Mouse (Mus musculus) lung, embryonic 15.5 days (tissue): Measurements from ENCODE around the gene Gnai2. TPM values are rescaled to one million over a fixed set of nuclear protein-coding genes. Genes with fewer than 3 reads are reported as not detected.
"Not testable (repeated sequence)": the region's sequence is repeated elsewhere in the genome, so short reads cannot be mapped to it uniquely, and the experiment has no call there.

ENCODE experiments used
- ATAC-seq: fragments of 200-750 bp; cut with Nextera tagmentation; 2 replicates; pipeline ENCODE4 v1.8.0; 2017; ENCODE audit warnings: moderate number of reproducible peaks, borderline replicate concordance; ENCODE audit not compliant: low FRiP score, low TSS enrichment; ENCODE audit errors: extremely low read depth
- H3K27ac ChIP-seq: fragments of 300-500 bp; sonication (generic); 2 replicates; pipeline ENCODE4 v1.5.1; 2015; ENCODE audit warnings: moderate library complexity, mild to moderate bottlenecking, inconsistent platforms
- H3K27me3 ChIP-seq: fragments of 300-500 bp; sonication (generic); 2 replicates; pipeline ENCODE4 v1.6.1; 2015; ENCODE audit warnings: inconsistent platforms
- H3K36me3 ChIP-seq: fragments of 300-500 bp; sonication (generic); 2 replicates; pipeline ENCODE4 v1.6.1; 2015; ENCODE audit warnings: inconsistent platforms
- H3K4me1 ChIP-seq: fragments of 300-500 bp; sonication (generic); 2 replicates; pipeline ENCODE4 v1.6.1; 2015; ENCODE audit warnings: inconsistent platforms
- H3K4me2 ChIP-seq: fragments of 300-500 bp; sonication (generic); 2 replicates; pipeline ENCODE4 v1.6.1; 2015; ENCODE audit warnings: inconsistent platforms, mild to moderate bottlenecking, moderate library complexity
- H3K4me3 ChIP-seq: fragments of 300-500 bp; sonication (generic); 2 replicates; pipeline ENCODE4 v1.5.1; 2015; ENCODE audit warnings: mild to moderate bottlenecking, inconsistent platforms
- H3K9ac ChIP-seq: fragments of 300-500 bp; sonication (generic); 2 replicates; pipeline ENCODE4 v1.6.1; 2015; ENCODE audit warnings: inconsistent platforms
- H3K9me3 ChIP-seq: fragments of 300-500 bp; sonication (generic); 2 replicates; pipeline ENCODE4 v1.6.1; 2016; ENCODE audit warnings: inconsistent platforms
- WGBS: fragments of 180-500 bp; shearing (Covaris S2); methylation state at CpG from one replicate; pipeline ENCODE4 v1.1.7; 2015; 5-methylcytosine and 5-hydroxymethylcytosine counted together
- polyA plus RNA-seq: library from polyadenylated mRNA; unstranded; fragments of >200 nt; fragmentation: Nextera tagmentation; extraction: Ambion mirVana; gene quantifications from 2 replicates; pipeline ENCODE4 v1.2.1, GENCODE M21; 2015

The Gnai2 gene
- polyA plus RNA-seq, 1 experiment from 2014 or later: 478 TPM

GRCm38 (mm10) chr9:107568331-107569261, 66.6 kb downstream of the Gnai2 start:
- Histone ChIP-seq H3K4me3 (peak overlapping the region; percentile 73), H3K9me3 (no peaks in the 10 kb centered on the region), H3K4me1 (peaks cover 51% of the 10 kb centered on the region), H3K36me3 (peaks cover 33% of the 10 kb centered on the region), H3K27me3 (no peaks in the 10 kb centered on the region), H3K9ac (peak overlapping the region; percentile 66), H3K4me2 (peak overlapping the region; percentile 73), H3K27ac (peak overlapping the region; percentile 90)
- peak; percentile 85 for ATAC-seq
- 0% methylated on average over 41 of the region's 41 CpGs for WGBS

DNA sequence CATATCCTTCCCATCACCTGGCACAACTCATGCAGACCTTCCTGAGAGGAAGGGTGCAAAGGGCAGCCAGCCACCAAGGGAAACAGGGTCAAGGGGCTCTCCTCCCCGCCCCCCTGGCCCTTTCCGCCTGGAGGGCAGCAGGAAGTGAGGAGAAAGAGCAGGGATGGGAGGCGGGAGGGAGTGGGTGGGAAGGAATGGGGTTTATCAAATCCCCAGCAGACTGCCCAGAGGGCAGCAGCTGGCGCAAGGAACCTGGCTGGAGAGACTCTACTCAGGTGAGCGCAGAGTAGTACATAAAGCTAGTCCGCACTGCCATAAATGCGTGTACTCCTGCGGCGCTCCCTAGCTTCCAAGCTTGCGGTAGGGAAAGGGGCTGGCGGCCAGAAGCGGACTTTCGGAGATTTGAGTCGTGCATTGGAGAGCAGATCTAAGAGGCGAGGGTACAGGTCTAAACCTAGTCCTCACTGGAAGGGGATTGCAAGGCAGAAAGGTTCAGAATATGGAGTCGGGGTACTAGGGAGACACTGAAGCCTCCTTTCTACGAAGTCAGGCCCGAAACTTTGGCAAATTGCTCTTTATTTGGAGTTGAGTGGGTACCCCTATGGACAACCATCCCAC, 67.4 kb downstream of the Gnai2 start, which contains the start of gene Hyal2:
TSS of gene Hyal2 (plus strand) at position 244 of the 618 bp plus-strand sequence.
- H3K9ac ChIP-seq: peak within 1 kb of the TSS; percentile 66
- H3K4me1 ChIP-seq: peaks cover 54% of the 10 kb centered on the region
- H3K9me3 ChIP-seq: no peaks in the 10 kb centered on the region
- peak within 1 kb of the TSS; percentile 90 for H3K27ac ChIP-seq
- no peak for ATAC-seq
- peak within 1 kb of the TSS; percentile 73 for H3K4me3 ChIP-seq
- peaks cover 27% of the 10 kb centered on the region for H3K36me3 ChIP-seq
- H3K27me3 ChIP-seq: no peaks in the 10 kb centered on the region
- H3K4me2 ChIP-seq: peak within 1 kb of the TSS; percentile 82
- 8% methylated on average over 18 of the region's 18 CpGs for WGBS

DNA sequence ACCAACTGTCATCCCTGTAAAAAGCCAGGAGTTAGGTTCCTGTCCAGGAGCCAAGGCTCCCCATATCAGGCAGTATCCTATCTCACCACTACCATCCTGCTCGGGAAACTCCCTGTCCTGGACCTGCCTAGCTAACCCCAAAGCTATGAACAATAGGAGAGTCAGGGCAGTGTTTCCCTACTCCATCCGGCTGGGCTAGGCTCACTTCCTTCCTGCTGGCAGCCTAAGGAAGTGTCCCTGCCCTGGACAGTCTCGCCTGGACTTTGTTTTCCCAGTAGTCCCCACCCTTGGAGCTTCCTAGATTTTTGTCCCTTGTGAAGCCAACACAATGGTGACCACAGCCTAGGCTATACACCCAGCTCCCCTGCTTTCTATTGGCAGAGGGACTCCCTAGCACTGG, 68.3 kb downstream of the Gnai2 start:
- no peak overlapping the region for H3K9ac ChIP-seq
- H3K27ac ChIP-seq: peak overlapping the region; percentile 90
- WGBS: 72% methylated on average over 3 of the region's 3 CpGs
- H3K4me1 ChIP-seq: peaks cover 60% of the 10 kb centered on the region
- no peaks in the 10 kb centered on the region for H3K9me3 ChIP-seq
- ATAC-seq: peak; percentile 19
- H3K27me3 ChIP-seq: no peaks in the 10 kb centered on the region
- peak overlapping the region; percentile 17; the same call in 1 of the 2 replicates for H3K4me3 ChIP-seq
- H3K4me2 ChIP-seq: peak overlapping the region; percentile 82; the same call in 1 of the 2 replicates
- peaks cover 23% of the 10 kb centered on the region for H3K36me3 ChIP-seq

GRCm38 (mm10) chr9:107566041-107566709, 69.0 kb downstream of the Gnai2 start:
- peaks cover 55% of the 10 kb centered on the region for H3K4me1 ChIP-seq
- H3K36me3 ChIP-seq: peaks cover 23% of the 10 kb centered on the region
- WGBS: 52% methylated on average over 15 of the region's 15 CpGs
- peak overlapping the region; percentile 17; the same call in 1 of the 2 replicates for H3K4me3 ChIP-seq
- no peaks in the 10 kb centered on the region for H3K9me3 ChIP-seq
- H3K4me2 ChIP-seq: peak overlapping the region; percentile 82
- H3K9ac ChIP-seq: no peak overlapping the region
- ATAC-seq: no peak
- no peaks in the 10 kb centered on the region for H3K27me3 ChIP-seq
- H3K27ac ChIP-seq: peak overlapping the region; percentile 90

DNA sequence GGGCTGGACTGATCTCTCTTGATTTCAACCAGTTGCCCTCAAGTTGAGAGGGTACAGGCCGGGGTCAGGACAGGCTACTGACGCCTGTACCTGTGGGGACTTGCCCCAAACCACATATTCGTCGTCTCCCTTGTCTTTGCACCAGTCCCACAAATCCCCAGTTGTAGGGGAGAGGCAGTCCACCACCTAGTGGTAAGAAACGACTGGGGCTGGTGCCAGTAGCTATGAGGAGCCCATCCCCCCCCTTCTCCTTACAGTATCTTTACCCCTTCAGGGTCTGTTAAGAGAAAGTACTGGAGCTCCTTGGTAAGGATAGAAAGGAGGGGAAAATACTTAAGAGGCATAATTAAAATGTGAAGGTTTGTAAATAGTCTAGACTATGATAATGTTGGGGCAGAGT, 69.6 kb downstream of the Gnai2 start:
- ATAC-seq, H3K9me3 ChIP-seq, H3K9ac ChIP-seq, H3K27me3 ChIP-seq: not testable (repeated sequence)
- Histone ChIP-seq H3K27ac (0 out of 2 replicates have a peak overlapping the region, but pooled peaks have one; percentile 8), H3K36me3 (peaks cover 24% of the 10 kb centered on the region), H3K4me3 (peak overlapping the region; percentile 17), H3K4me2 (peak overlapping the region; percentile 82), H3K4me1 (peaks cover 49% of the 10 kb centered on the region)
- WGBS: 43% methylated on average over 5 of the region's 5 CpGs

Other genes starting within 250 kb of the Gnai2 start
- 0.30 and 0.42 TPM in 2 replicates for gene Cacna2d2, start 235.8 kb downstream of the Gnai2 start, polyA plus RNA-seq
- gene Tmem115, start 101.4 kb downstream of the Gnai2 start, polyA plus RNA-seq: 39.7 and 42.7 TPM in 2 replicates
- gene Cyb561d2, start 93.2 kb downstream of the Gnai2 start, polyA plus RNA-seq: 26.0 and 28.4 TPM in 2 replicates
- 39.2 and 42.2 TPM in 2 replicates for gene Nprl2, start 93.1 kb downstream of the Gnai2 start, polyA plus RNA-seq
- 6.8 TPM in 2 replicates for gene Zmynd10, start 88.1 kb downstream of the Gnai2 start, polyA plus RNA-seq
- gene Rassf1, start 83.8 kb downstream of the Gnai2 start, polyA plus RNA-seq: 57.7 and 64.1 TPM in 2 replicates
- gene Tusc2, start 72.1 kb downstream of the Gnai2 start, polyA plus RNA-seq: 37.7 and 39.7 TPM in 2 replicates
- gene Hyal2, start 67.4 kb downstream of the Gnai2 start, polyA plus RNA-seq: 105 and 109 TPM in 2 replicates
- 8.4 and 9.6 TPM in 2 replicates for gene Hyal1, start 58.4 kb downstream of the Gnai2 start, polyA plus RNA-seq
- gene Naa80, start 56.5 kb downstream of the Gnai2 start, polyA plus RNA-seq: 18.2 and 18.6 TPM in 2 replicates
- gene Hyal3, start 54.5 kb downstream of the Gnai2 start, polyA plus RNA-seq: 0.99 and 1.4 TPM in 2 replicates
- gene Ifrd2, start 47.7 kb downstream of the Gnai2 start, polyA plus RNA-seq: 40.0 and 44.2 TPM in 2 replicates
- 8.2 and 9.1 TPM in 2 replicates for gene Sema3b, start 26.1 kb downstream of the Gnai2 start, polyA plus RNA-seq
- 3.9 and 4.1 TPM in 2 replicates for gene Slc38a3, start 34.2 kb upstream of the Gnai2 start, polyA plus RNA-seq
- 0.54 and 0.93 TPM in 2 replicates for gene Gnat1, start 44.3 kb upstream of the Gnai2 start, polyA plus RNA-seq
- gene Sema3f, start 75.1 kb upstream of the Gnai2 start, polyA plus RNA-seq: 12.3 and 13.7 TPM in 2 replicates
- gene Rbm5, start 135.6 kb upstream of the Gnai2 start, polyA plus RNA-seq: 188 and 202 TPM in 2 replicates
- 68.7 and 74.0 TPM in 2 replicates for gene Rbm6, start 237.9 kb upstream of the Gnai2 start, polyA plus RNA-seq